Mouse (Mus musculus) liver, postnatal 0 days (tissue): ENCODE data around the gene Ldb3.

Experiments
- CTCF ChIP-seq: sonication (generic); IDR thresholded peaks from 2 replicates; pipeline ENCODE4 v1.5.1; 2016; ENCODE audit warnings: antibody characterized with exemption, low read depth
- EP300 ChIP-seq: IDR thresholded peaks from 2 replicates; pipeline ENCODE4 v1.6.1; 2016; ENCODE audit warnings: antibody characterized with exemption, low read depth, mild to moderate bottlenecking

DNA sequence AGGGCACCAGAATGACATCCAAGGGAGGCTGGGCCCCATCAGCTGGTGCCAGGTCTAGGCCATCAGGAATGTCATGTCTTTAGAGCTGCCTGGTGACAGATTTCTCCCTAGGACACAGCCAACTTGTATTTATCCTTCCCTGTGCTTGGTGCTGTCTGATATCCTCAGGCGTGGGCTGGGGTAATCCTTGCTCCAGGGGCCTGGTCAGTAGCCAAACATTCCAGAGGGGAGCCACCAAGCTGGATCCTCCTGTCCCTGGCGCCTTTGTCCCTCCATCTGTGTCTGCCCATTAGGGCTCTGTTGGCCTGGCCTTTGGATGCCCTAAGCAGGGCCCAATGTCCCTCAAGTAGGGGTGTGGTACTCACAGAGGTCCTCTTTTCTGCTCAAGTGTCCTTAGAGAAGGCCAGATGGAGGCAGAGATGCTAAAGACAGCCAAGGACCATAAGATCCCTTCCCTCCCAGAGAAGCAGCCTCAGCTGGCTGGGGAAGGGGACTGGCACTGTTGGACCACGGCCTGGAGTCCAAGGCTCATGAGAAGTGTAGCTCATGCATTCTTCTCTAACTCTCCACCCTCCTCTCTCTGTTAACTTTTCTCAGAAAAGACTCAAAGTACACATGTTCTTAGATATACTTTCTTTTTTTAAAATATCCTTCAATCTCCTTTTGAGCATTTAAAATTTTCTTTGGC is 5.6 kb downstream of the Ldb3 start:
- no peak for TF ChIP-seq CTCF
- TF ChIP-seq EP300: no peak
